Mouse (Mus musculus) liver, postnatal 0 days (tissue): ENCODE results near the gene Myo1g. TPM values are rescaled to one million over a fixed set of nuclear protein-coding genes. Genes with fewer than 3 reads are reported as not detected.
A peak's percentile ranks its signal among the peaks of the same experiment; 100 is the strongest.

Source experiments
- ATAC-seq: fragments of 200-750 bp; cut with Nextera tagmentation; 2 replicates; pipeline ENCODE4 v1.8.0; 2017; ENCODE audit warnings: mild to moderate bottlenecking, moderate library complexity
- DNase-seq: peaks from one replicate; pipeline ENCODE4 v3.0.0-alpha.2; 2016
- H3K27ac ChIP-seq: fragments of 300-500 bp; sonication (generic); 2 replicates; pipeline ENCODE4 v1.5.1; 2014; ENCODE audit warnings: antibody characterized with exemption, moderate library complexity, mild to moderate bottlenecking, low read depth
- H3K27me3 ChIP-seq: fragments of 300-500 bp; sonication (generic); 2 replicates; pipeline ENCODE4 v1.6.1; 2014; ENCODE audit warnings: low read length, control low read depth, mixed read lengths; ENCODE audit not compliant: insufficient read depth
- H3K36me3 ChIP-seq: fragments of 300-500 bp; sonication (generic); replicated peaks from 2 replicates; pipeline ENCODE4 v1.6.1; 2014; ENCODE audit warnings: mild to moderate bottlenecking, control low read depth, low read length, moderate library complexity, mixed read lengths; ENCODE audit not compliant: insufficient read depth
- H3K4me1 ChIP-seq: fragments of 300-500 bp; sonication (generic); 2 replicates; pipeline ENCODE4 v1.6.1; 2014; ENCODE audit warnings: antibody characterized with exemption, mild to moderate bottlenecking, control low read depth; ENCODE audit not compliant: insufficient read depth
- H3K4me2 ChIP-seq: fragments of 300-500 bp; sonication (generic); 2 replicates; pipeline ENCODE4 v1.6.1; 2014; ENCODE audit warnings: low read depth, mild to moderate bottlenecking, low read length, moderate library complexity, mixed read lengths
- H3K4me3 ChIP-seq: fragments of 300-500 bp; sonication (generic); 2 replicates; pipeline ENCODE4 v1.5.1; 2014; ENCODE audit warnings: low read depth, low read length
- H3K9ac ChIP-seq: fragments of 300-500 bp; sonication (generic); replicated peaks from 2 replicates; pipeline ENCODE4 v1.6.1; 2014; ENCODE audit warnings: mild to moderate bottlenecking, moderate library complexity
- H3K9me3 ChIP-seq: fragments of 300-500 bp; sonication (generic); 2 replicates; pipeline ENCODE4 v1.6.1; 2016; ENCODE audit warnings: mild to moderate bottlenecking, control low read depth, low read length, mixed read lengths
- CTCF ChIP-seq: sonication (generic); IDR thresholded peaks from 2 replicates; pipeline ENCODE4 v1.5.1; 2016; ENCODE audit warnings: antibody characterized with exemption, low read depth
- EP300 ChIP-seq: IDR thresholded peaks from 2 replicates; pipeline ENCODE4 v1.6.1; 2016; ENCODE audit warnings: antibody characterized with exemption, low read depth, mild to moderate bottlenecking
- WGBS: fragments of 180-500 bp; shearing (Covaris S2); extraction: QIAGEN DNeasy Blood & Tissue Kit; methylation state at CpG from one replicate; pipeline ENCODE4 v1.1.7; 2014; ENCODE audit not compliant: insufficient replicate concordance; 5-methylcytosine and 5-hydroxymethylcytosine counted together
- polyA plus RNA-seq: library from polyadenylated mRNA; unstranded; fragments of >200 nt; fragmentation: Nextera tagmentation; extraction: Ambion mirVana; gene quantifications from 2 replicates; pipeline ENCODE4 v1.2.1, GENCODE M21; 2015

Gene Myo1g
- polyA plus RNA-seq, 1 experiment from 2014 or later: 9.4 TPM

DNA sequence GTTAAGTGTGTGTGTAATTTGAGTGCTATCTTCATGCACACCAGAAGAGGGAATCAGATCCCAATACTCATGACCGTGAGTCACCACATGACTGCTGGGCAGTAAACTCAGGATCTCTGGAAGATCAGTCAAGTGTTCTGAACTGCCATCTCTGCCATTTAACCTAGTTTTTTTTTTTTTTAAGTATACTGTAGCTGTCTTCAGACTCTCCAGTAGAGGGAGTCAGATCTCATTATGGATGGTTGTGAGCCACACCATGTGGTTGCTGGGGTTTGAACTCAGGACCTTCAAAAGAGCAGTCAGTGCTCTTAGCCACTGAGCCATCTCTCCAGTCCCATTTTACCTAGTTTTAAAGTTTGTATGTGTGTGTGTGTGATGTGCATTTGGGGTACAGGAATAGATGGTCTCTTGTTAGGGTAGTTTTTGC is 2.9 kb upstream of the Myo1g start:
- TF ChIP-seq CTCF (peak; percentile 50), EP300 (no peak)
- Histone ChIP-seq H3K27ac (no peak overlapping the region), H3K9me3 (no peaks in the 10 kb centered on the region), H3K4me2 (no peak overlapping the region), H3K27me3 (no peaks in the 10 kb centered on the region), H3K9ac (no peak overlapping the region), H3K36me3 (peaks cover 20% of the 10 kb centered on the region), H3K4me1 (peaks cover 11% of the 10 kb centered on the region; the same call in 1 of the 2 replicates), H3K4me3 (no peak overlapping the region)
- ATAC-seq: no peak
- DNase-seq: peak; percentile 13
- 34% methylated on average over 1 of the region's 1 CpGs for whole genome bisulfite sequencing

DNA sequence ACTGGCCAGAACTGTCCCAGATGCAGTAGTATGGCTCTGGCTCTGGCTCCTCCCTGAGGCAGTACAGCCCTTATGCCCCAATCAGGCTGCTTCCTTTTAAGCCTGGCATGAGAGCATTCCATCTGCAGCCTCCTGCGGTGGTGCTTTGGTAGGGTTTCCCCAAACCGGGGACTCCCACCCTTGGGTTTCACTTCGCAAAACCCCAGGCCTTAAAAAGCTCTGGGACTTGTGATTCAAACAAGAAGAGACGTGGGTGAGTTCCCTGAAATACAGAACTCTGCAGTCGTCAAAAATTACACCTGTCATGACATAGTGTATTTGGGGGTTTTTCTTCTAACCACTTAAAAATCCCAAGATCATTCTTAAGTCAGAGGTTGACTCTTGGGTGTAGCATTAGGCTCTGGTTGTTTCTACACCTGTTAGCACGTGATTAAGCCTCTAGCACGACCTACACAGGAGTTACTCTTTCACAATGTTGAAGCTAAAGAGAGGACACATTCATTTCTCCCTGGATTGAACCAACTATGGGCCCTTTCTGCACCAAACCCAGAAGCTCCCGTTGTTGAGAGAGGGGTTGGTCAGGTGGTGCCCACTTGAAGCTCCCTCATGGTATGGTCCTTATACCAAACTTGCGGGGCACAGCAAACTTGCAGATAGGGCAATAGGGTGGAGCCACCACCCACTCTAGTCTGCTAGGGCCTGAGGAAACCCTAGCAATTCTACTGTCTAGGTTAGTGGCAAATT is 2.2 kb upstream of the Myo1g start:
- ATAC-seq: no peak
- peak; percentile 21 for DNase-seq
- WGBS: 57% methylated on average over 9 of the region's 9 CpGs
- Histone ChIP-seq H3K4me1 (peaks cover 7% of the 10 kb centered on the region; the same call in 1 of the 2 replicates), H3K9me3 (no peaks in the 10 kb centered on the region), H3K27me3 (no peaks in the 10 kb centered on the region), H3K4me2 (no peak overlapping the region), H3K4me3 (no peak overlapping the region), H3K36me3 (peaks cover 20% of the 10 kb centered on the region), H3K9ac (no peak overlapping the region), H3K27ac (no peak overlapping the region)
- TF ChIP-seq CTCF: no peak

DNA sequence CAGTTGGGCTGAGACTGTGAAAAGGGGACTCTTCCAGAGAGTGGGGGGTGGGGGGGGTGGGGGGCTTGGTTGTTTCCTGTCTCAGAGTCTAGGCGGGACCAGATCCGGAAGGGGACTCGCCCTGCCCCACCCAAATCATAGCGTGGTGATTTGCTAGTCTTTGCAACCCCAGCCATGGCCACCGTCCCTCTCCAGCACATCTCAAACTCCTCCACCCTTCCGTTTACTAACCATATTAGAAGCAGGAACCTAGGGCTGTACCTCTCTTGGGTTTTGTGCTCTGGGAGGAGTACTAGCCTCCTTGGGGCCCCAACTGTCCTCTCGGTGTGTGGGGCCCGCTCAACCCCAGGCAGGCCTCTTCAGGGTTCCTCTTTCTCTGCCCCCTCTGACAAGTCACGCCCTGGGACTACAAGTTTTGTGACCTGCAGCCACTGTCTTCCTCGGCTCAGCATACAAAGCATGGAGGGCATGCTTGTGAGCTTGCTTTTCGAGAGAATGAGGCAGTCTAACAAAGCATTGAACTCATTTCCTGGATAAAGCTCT is 1.2 kb downstream of the Myo1g start:
- peak overlapping the region; percentile 89 for H3K27ac ChIP-seq
- H3K36me3 ChIP-seq: peaks cover 13% of the 10 kb centered on the region; the same call in 1 of the 2 replicates
- peak overlapping the region; percentile 41 for H3K9ac ChIP-seq
- peak overlapping the region; percentile 71 for H3K4me2 ChIP-seq
- H3K27me3 ChIP-seq: no peaks in the 10 kb centered on the region
- no peaks in the 10 kb centered on the region; the same call in 1 of the 2 replicates for H3K4me1 ChIP-seq
- 24% methylated on average over 11 of the region's 11 CpGs for WGBS
- no peaks in the 10 kb centered on the region for H3K9me3 ChIP-seq
- H3K4me3 ChIP-seq: peak overlapping the region; percentile 50
- TF ChIP-seq CTCF (no peak), EP300 (no peak)
- ATAC-seq (peak; percentile 59), DNase-seq (peak; percentile 63)

DNA sequence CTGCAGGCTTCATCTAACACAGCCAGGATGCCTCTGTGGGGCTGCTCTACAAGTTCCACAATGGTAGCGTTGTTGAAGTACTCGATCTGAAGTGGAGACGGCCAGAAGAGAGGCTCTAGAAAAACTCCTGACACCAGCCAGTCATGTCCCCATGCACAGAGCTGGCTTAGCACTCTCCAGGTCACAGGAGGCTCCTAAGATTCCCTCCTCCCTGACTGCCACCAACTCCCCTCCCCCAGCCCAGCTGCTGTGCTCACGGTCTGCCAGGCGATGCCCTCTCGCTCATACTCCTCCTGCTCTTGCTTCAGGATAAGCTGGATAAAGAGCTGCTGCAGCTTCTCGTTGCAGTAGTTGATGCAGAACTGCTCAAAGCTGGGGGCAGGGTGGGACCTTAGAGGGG is 5.9 kb downstream of the Myo1g start:
- H3K9me3 ChIP-seq: no peaks in the 10 kb centered on the region
- H3K27me3 ChIP-seq: no peaks in the 10 kb centered on the region
- H3K9ac ChIP-seq: no peak overlapping the region
- TF ChIP-seq EP300 (no peak), CTCF (no peak)
- H3K27ac ChIP-seq: no peak overlapping the region
- peaks cover 18% of the 10 kb centered on the region for H3K36me3 ChIP-seq
- no peak for ATAC-seq
- H3K4me3 ChIP-seq: no peak overlapping the region
- DNase-seq: no peak
- 76% methylated on average over 7 of the region's 7 CpGs for WGBS
- H3K4me2 ChIP-seq: no peak overlapping the region
- no peaks in the 10 kb centered on the region; the same call in 1 of the 2 replicates for H3K4me1 ChIP-seq

DNA sequence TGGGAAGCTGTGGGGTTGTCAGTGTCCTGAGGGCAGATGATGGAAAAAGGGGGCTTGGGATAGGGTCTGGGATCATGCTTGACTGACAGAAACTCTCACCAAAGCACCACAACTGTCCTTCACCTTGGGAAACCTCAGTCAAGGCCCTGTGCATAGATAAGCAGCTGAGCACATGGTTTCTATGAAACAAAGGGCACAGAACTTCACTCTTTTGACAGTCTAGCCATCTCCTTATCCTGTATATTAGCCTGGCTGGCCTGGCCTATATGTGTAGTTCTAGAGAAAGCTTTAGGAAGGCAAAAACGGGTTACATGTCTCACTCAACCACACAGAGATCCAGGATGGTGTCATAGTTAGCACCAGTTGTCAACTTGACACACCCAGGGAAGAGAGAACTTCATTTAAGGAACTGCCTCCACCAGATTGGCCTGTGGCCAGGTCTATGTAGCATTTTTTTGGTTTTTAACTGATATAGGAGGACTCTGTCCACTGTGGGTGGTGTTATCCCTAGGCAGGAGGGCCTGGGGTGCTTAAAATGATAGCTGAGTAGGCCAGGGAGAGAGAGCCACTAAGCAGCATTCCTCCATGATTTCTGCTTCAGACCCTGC is 12.4 kb downstream of the Myo1g start:
- Histone ChIP-seq H3K4me3 (no peak overlapping the region), H3K27me3 (no peaks in the 10 kb centered on the region), H3K9me3 (no peaks in the 10 kb centered on the region), H3K4me1 (no peaks in the 10 kb centered on the region; the same call in 1 of the 2 replicates), H3K27ac (no peak overlapping the region), H3K4me2 (no peak overlapping the region), H3K9ac (no peak overlapping the region), H3K36me3 (peaks cover 7% of the 10 kb centered on the region; the same call in 1 of the 2 replicates)
- TF ChIP-seq CTCF (no peak), EP300 (no peak)
- no peak for ATAC-seq
- 43% methylated on average over 1 of the region's 1 CpGs for WGBS
- peak; percentile 13 for DNase-seq

DNA sequence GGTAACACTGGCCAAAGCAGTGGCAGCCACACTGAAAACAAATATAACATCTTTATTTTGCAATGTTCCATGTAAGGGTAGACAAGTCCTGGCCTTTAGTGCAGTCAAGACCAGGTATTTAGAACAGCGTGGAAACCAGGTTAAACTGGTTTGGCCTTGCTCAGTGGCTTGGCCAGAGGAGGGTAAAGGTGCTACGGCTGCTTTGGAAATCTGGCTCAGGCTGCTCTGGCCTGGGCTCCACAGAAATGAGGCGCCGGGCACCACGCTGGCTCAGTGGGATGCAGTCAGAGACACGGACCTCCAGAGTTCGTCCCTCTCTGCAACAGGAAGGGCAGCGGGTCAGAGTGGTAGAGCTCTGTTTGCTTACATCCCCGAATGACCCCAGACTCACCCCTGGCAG is 14.2 kb downstream of the Myo1g start:
- TF ChIP-seq CTCF: no peak
- TF ChIP-seq EP300: no peak
- H3K4me2 ChIP-seq: no peak overlapping the region
- ATAC-seq: peak; percentile 31

More for the DNA sequence above, 14.2 kb downstream of the Myo1g start:
- no peak overlapping the region for H3K9ac ChIP-seq
- H3K9me3 ChIP-seq: no peaks in the 10 kb centered on the region
- 63% methylated on average over 9 of the region's 9 CpGs for WGBS
- no peak overlapping the region for H3K27ac ChIP-seq
- 0 out of 2 replicates have a peak, but pooled peaks cover 2% of the 10 kb centered on the region for H3K36me3 ChIP-seq
- no peaks in the 10 kb centered on the region for H3K27me3 ChIP-seq
- no peak for DNase-seq
- no peaks in the 10 kb centered on the region; the same call in 1 of the 2 replicates for H3K4me1 ChIP-seq
- no peak overlapping the region for H3K4me3 ChIP-seq
